Mouse (Mus musculus) forebrain, embryonic 13.5 days (tissue): Measurements from ENCODE around the gene A230072I06Rik. TPM values are rescaled to one million over a fixed set of nuclear protein-coding genes. Genes with fewer than 3 reads are reported as not detected.
A peak's percentile ranks its signal among the peaks of the same experiment; 100 is the strongest.

Experiments
- ATAC-seq: fragments of 200-750 bp; cut with Nextera tagmentation; 2 replicates; pipeline ENCODE4 v1.8.0; 2017
- H3K27ac ChIP-seq: fragments of 300-500 bp; sonication (generic); 2 replicates; pipeline ENCODE4 v1.5.1; 2015; ENCODE audit warnings: inconsistent platforms, mild to moderate bottlenecking, moderate library complexity
- H3K27me3 ChIP-seq: fragments of 300-500 bp; sonication (generic); 2 replicates; pipeline ENCODE4 v1.6.1; 2015; ENCODE audit warnings: mild to moderate bottlenecking, inconsistent platforms
- H3K36me3 ChIP-seq: fragments of 300-500 bp; sonication (generic); 2 replicates; pipeline ENCODE4 v1.6.1; 2015; ENCODE audit warnings: mild to moderate bottlenecking, inconsistent platforms; ENCODE audit not compliant: poor library complexity, severe bottlenecking
- H3K4me1 ChIP-seq: fragments of 300-500 bp; sonication (generic); 2 replicates; pipeline ENCODE4 v1.6.1; 2015; ENCODE audit warnings: inconsistent platforms
- H3K4me2 ChIP-seq: fragments of 300-500 bp; sonication (generic); 2 replicates; pipeline ENCODE4 v1.6.1; 2015; ENCODE audit warnings: inconsistent platforms, mild to moderate bottlenecking, moderate library complexity
- H3K4me3 ChIP-seq: fragments of 300-500 bp; sonication (generic); 2 replicates; pipeline ENCODE4 v1.5.1; 2015; ENCODE audit warnings: mild to moderate bottlenecking, inconsistent platforms
- H3K9ac ChIP-seq: fragments of 300-500 bp; sonication (generic); 2 replicates; pipeline ENCODE4 v1.6.1; 2015; ENCODE audit warnings: mild to moderate bottlenecking, inconsistent platforms
- H3K9me3 ChIP-seq: fragments of 300-500 bp; sonication (generic); replicated peaks from 2 replicates; pipeline ENCODE4 v1.6.1; 2016; ENCODE audit warnings: inconsistent platforms
- WGBS: fragments of 180-500 bp; shearing (Covaris S2); methylation state at CpG from one replicate; pipeline ENCODE4 v1.1.7; 2015; 5-methylcytosine and 5-hydroxymethylcytosine counted together
- polyA plus RNA-seq: library from polyadenylated mRNA; unstranded; fragments of >200 nt; fragmentation: Nextera tagmentation; extraction: Ambion mirVana; gene quantifications from 2 replicates; pipeline ENCODE4 v1.2.1, GENCODE M21; 2015

A230072I06Rik gene
- polyA plus RNA-seq: 0.21 and 0.28 TPM in 2 replicates

DNA sequence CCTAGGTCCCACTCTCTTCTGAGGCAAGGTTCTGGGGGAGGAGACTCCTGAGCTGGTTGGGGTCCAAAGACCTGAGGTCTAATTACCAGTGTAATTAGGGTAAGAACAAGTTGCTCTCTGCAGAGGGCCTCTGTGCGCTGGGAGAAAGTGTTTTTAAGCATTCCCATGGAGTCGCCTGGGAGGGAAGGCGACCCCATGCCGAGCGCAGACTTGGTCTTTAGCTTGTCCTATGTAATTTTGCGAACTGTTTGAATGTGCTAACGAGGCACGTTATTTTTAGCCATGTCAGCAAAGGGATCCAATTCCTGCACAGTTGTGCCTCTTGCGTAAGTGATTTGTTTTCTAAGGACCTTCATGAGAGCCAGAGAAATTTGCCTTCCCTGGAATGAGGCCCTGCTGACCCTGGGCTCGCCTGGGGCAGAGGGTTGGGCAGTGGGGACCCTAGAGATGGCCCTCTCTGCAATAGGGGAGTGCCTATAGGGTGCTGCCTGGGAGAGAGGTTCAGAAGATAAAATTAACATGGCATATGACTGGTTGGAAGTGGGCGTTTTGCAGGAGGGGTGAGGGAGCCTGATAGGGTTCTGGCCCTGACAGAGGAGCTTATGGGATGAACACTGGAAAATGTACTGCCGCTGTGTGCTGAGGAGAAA, at the start of gene A230072I06Rik:
Gene A230072I06Rik, plus strand, starts transcription at position 157 of the 650 bp plus-strand sequence.
- WGBS: 17% methylated on average over 12 of the region's 12 CpGs
- H3K4me1 ChIP-seq: peaks cover 48% of the 10 kb centered on the region
- peaks cover 4% of the 10 kb centered on the region; the same call in 1 of the 2 replicates for H3K27me3 ChIP-seq
- no peak within 1 kb of the TSS for H3K4me2 ChIP-seq
- no peaks in the 10 kb centered on the region for H3K9me3 ChIP-seq
- peak within 1 kb of the TSS; percentile 31 for H3K27ac ChIP-seq
- peak; percentile 62 for ATAC-seq
- H3K4me3 ChIP-seq: no peak within 1 kb of the TSS
- no peaks in the 10 kb centered on the region for H3K36me3 ChIP-seq
- 0 out of 2 replicates have a peak within 1 kb of the TSS, but pooled peaks have one; percentile 19 for H3K9ac ChIP-seq

DNA sequence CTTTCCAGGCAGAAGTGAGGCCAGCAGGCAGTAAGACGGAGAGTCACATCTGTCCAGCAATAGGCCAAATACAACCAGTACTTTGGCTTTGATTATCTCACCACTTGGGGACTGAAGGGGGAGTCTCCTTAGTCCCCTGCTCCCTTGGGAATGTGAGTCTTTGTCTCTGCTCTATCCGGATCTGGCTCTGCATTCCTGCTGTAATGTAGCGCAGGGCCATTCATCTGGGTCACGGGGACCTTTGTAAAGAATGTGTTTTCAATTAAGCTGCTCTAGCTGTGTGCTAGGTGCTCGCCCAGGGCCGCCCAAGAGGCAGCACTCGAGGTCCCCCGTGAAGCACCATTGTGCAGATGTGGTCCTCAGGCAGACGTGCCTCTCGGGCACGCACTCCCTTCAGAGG, 44.6 kb upstream of the A230072I06Rik start:
- no peaks in the 10 kb centered on the region for H3K9me3 ChIP-seq
- no peak overlapping the region for H3K4me2 ChIP-seq
- no peak overlapping the region for H3K4me3 ChIP-seq
- H3K9ac ChIP-seq: no peak overlapping the region
- H3K27ac ChIP-seq: no peak overlapping the region
- 11% methylated on average over 11 of the region's 11 CpGs for WGBS
- peak; percentile 48; the same call in 1 of the 2 replicates for ATAC-seq
- H3K27me3 ChIP-seq: peaks cover 15% of the 10 kb centered on the region
- peaks cover 16% of the 10 kb centered on the region for H3K4me1 ChIP-seq
- no peaks in the 10 kb centered on the region for H3K36me3 ChIP-seq

DNA sequence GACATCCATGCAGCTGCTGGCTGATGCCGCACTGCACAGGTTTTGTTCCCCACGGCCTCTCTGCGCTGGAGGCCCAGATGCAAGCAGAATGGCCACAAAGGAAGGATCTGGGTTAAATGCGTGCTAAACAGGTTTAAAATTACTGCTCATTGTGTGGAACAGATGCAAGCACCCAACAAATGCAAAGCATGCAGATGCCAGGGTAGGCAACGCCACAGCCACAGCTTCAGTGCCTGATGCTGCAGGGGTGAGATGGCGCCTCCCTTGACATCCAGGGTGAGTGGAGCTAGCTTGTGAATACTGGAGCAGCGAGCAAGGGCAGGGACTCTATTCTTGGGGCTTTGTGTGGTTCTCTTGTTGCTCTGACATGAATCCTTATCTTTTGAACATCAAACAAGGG, 39.8 kb upstream of the A230072I06Rik start:
- H3K9ac ChIP-seq: no peak overlapping the region
- no peaks in the 10 kb centered on the region for H3K9me3 ChIP-seq
- no peak overlapping the region for H3K4me2 ChIP-seq
- no peak overlapping the region for H3K4me3 ChIP-seq
- H3K4me1 ChIP-seq: peaks cover 28% of the 10 kb centered on the region
- H3K36me3 ChIP-seq: no peaks in the 10 kb centered on the region
- peaks cover 6% of the 10 kb centered on the region; the same call in 1 of the 2 replicates for H3K27me3 ChIP-seq
- 49% methylated on average over 7 of the region's 7 CpGs for WGBS
- no peak overlapping the region for H3K27ac ChIP-seq
- ATAC-seq: peak; percentile 30; the same call in 1 of the 2 replicates

DNA sequence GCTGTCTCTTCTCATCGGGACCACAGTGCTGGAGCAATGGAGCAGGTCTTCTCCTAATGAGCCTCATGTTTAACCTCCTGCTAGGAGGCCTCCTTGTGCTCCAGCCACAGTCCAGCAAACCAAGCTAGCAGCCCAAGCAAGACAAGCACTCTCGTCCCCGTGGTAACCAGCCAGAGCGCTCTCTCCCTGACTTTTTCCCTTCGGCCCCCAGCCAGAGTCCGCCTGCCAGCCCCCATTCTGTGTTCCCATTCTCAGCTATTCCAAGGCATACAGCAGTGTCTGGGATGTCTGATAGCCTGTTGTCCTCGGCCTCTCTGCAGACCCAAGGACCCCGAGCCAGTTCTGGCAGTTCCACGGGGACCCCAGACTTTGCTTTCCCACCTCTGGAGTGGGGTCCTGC, 38.5 kb upstream of the A230072I06Rik start:
- Histone ChIP-seq H3K4me1 (peaks cover 22% of the 10 kb centered on the region), H3K36me3 (no peaks in the 10 kb centered on the region), H3K9ac (no peak overlapping the region), H3K4me3 (no peak overlapping the region), H3K4me2 (no peak overlapping the region), H3K27me3 (no peaks in the 10 kb centered on the region; the same call in 1 of the 2 replicates), H3K9me3 (no peaks in the 10 kb centered on the region), H3K27ac (no peak overlapping the region)
- ATAC-seq: no peak
- WGBS: 52% methylated on average over 9 of the region's 9 CpGs

DNA sequence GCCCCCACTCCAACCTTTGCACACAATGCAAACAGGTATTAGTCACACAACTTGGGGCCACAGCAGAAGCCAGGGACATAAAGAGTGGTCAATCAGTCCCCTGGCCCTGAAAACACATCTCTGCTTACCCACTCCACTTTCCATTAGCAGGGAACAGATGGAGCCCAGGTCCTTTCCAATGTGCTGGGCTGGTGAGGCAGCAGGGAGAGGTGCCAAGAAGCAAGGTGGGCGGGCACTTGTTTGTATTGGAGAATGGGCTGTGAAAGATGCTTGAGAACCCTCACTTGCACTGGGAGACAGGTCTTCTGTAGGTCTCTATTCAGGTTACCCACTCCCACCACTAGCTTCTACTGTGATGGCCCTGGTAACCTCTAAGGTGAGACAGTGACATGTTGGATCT, 34.9 kb upstream of the A230072I06Rik start:
- Histone ChIP-seq H3K27me3 (0 out of 2 replicates have a peak, but pooled peaks cover 2% of the 10 kb centered on the region), H3K9ac (no peak overlapping the region), H3K4me2 (no peak overlapping the region), H3K4me3 (no peak overlapping the region), H3K27ac (no peak overlapping the region), H3K4me1 (peaks cover 18% of the 10 kb centered on the region), H3K9me3 (no peaks in the 10 kb centered on the region), H3K36me3 (no peaks in the 10 kb centered on the region)
- WGBS: 53% methylated on average over 1 of the region's 1 CpGs
- ATAC-seq: no peak

DNA sequence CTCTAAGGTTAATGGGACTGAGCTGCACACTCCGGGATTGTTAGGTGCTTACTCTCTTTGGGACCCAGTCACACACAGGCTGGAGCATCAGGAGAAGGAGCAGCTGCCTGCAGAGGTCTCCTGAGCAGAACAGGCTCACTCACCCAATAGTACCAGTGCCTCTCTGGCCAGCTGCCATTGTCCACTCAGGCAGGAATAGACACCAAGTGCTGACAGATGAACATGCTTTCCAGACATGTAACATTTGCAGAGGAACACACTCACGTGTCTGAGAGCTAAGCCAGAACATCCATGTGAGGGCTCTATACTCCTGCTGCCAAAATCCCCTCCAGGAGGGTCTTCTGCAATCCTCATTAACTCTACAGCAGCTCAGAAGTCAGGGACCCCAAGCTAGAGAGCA, 18.7 kb upstream of the A230072I06Rik start:
- Histone ChIP-seq H3K9ac (no peak overlapping the region), H3K36me3 (no peaks in the 10 kb centered on the region), H3K4me1 (peaks cover 12% of the 10 kb centered on the region), H3K27me3 (peaks cover 7% of the 10 kb centered on the region; the same call in 1 of the 2 replicates), H3K4me3 (no peak overlapping the region), H3K27ac (no peak overlapping the region), H3K4me2 (no peak overlapping the region), H3K9me3 (no peaks in the 10 kb centered on the region)
- 83% methylated on average over 2 of the region's 2 CpGs for WGBS
- ATAC-seq: no peak

DNA sequence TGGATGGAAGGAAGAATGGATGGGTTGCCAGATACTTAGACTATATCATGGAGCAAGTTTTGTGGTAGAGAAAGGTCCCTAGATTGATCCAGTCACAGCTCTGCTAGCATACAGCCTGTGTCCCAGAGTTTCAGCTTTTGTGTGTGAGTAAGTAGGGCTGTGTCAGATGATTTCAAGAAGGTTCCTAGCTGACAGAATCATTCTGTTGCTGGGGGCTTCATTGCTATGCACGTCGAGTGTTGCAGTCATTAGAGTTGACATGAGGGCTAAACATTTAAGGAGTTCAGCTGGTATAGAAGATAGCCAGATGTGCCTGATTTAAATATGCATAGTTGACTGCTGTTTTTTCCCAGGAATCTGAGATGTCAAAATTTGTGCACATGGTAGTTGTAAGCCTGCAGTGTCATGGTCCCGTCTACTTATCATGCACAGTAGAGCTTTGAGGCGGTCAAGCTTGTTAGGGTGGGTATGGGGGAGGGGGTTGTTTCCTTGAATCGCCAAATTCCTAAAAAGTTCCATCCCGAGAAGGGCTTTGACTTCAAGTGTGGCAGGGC, 18.1 kb upstream of the A230072I06Rik start:
- ATAC-seq: 0 out of 2 replicates have a peak, but pooled peaks have one; percentile 45
- no peaks in the 10 kb centered on the region for H3K36me3 ChIP-seq
- peaks cover 12% of the 10 kb centered on the region for H3K4me1 ChIP-seq
- no peaks in the 10 kb centered on the region for H3K9me3 ChIP-seq
- H3K4me3 ChIP-seq: no peak overlapping the region
- H3K9ac ChIP-seq: no peak overlapping the region
- H3K4me2 ChIP-seq: no peak overlapping the region
- 74% methylated on average over 6 of the region's 6 CpGs for WGBS
- H3K27ac ChIP-seq: no peak overlapping the region
- H3K27me3 ChIP-seq: peaks cover 7% of the 10 kb centered on the region; the same call in 1 of the 2 replicates

DNA sequence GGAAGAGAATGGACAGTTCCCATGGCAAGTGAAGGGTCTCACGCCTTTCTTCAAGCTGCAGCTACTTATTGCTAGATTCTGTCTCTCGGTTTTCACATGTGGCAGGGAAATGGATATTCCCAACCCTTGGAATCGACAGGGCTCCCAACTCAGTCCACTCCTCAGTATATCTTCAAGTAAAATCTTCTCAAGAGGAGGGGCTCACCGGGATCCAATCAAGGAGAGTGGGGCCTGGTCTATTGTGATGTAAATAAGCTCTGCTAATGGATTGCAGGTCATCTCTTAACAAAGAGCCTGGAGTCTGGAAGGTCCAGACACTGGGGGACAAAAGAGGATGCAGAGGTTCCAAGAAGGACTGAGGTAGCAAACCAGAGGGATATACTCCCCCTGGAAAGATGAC, 17.1 kb upstream of the A230072I06Rik start:
- Histone ChIP-seq H3K9me3 (no peaks in the 10 kb centered on the region), H3K4me2 (no peak overlapping the region), H3K27me3 (peaks cover 11% of the 10 kb centered on the region), H3K4me3 (no peak overlapping the region), H3K4me1 (peaks cover 12% of the 10 kb centered on the region), H3K9ac (no peak overlapping the region), H3K27ac (no peak overlapping the region), H3K36me3 (no peaks in the 10 kb centered on the region)
- 42% methylated on average over 4 of the region's 4 CpGs for WGBS
- no peak for ATAC-seq

DNA sequence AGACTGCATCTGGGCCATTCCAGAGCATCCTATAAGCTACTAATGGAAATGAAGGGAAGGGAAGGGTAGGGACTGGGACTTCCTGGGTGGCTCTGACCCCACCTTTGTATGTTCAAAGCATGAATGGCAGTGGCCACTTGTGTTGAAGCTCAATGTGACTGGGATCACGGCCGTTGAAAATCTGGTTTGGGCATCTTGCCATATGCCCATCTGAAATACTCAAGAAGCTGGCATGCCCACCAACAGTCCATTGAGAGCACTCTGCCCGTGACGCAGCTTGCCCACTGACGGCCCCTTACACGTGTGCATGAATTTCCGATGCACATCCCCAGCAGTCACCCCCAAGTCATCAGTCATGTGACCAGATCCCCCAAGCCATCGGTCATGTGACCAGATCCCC, 13.6 kb upstream of the A230072I06Rik start:
- Histone ChIP-seq H3K27ac (no peak overlapping the region), H3K4me3 (no peak overlapping the region), H3K4me2 (no peak overlapping the region), H3K4me1 (peaks cover 18% of the 10 kb centered on the region), H3K27me3 (peaks cover 13% of the 10 kb centered on the region; the same call in 1 of the 2 replicates), H3K9me3 (no peaks in the 10 kb centered on the region), H3K9ac (no peak overlapping the region), H3K36me3 (no peaks in the 10 kb centered on the region)
- no peak for ATAC-seq
- WGBS: 92% methylated on average over 8 of the region's 8 CpGs

DNA sequence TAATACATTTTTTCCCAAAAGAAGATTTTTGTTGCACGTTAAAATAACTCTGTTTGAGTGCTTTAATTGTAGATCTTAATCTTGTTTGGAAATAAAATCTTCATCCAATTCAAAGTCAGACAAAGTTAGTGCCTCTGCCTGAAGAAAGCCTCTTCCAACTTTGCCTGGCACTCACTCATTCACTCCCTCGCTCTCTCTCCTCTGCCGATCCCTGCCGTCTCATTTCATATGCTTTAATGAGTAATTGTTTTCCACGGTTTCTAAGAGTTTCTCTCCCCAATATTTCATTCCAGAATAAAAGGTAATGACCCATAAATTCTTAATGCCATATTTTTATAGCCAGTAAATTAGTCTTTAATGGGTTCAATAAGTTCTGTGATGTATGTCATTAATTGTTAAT, 10.8 kb upstream of the A230072I06Rik start:
- Histone ChIP-seq H3K9me3 (no peaks in the 10 kb centered on the region), H3K4me2 (no peak overlapping the region), H3K4me1 (peaks cover 6% of the 10 kb centered on the region), H3K27me3 (peaks cover 9% of the 10 kb centered on the region; the same call in 1 of the 2 replicates), H3K4me3 (no peak overlapping the region), H3K9ac (no peak overlapping the region), H3K36me3 (no peaks in the 10 kb centered on the region), H3K27ac (no peak overlapping the region)
- ATAC-seq: no peak
- 28% methylated on average over 5 of the region's 5 CpGs for WGBS

DNA sequence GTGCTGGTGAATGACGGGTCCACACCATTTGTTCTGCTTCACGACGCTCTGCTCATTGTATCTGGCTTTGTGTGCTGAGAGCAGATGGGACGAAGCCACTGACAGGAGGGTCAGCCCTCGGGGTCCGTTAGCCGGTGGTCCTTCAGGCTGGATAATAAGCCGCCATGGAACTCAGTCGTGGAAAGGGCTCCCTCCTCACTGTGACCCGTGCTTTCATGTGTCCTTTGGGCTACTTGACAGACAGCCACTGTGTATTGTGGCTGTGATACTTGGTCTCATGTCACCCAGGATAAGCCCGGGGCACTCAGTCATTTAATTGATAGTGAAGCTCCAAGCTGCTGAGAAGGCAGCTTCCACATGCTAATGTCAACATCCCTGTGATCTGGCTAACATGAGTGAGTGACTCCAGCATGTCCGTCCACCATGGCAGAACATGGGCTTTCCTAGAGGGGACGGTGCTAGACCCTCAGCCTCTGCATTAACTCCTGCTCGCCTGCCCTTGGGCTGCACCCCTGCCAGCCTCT, 10.3 kb upstream of the A230072I06Rik start:
- 26% methylated on average over 14 of the region's 14 CpGs for WGBS
- Histone ChIP-seq H3K27ac (no peak overlapping the region), H3K4me2 (no peak overlapping the region), H3K27me3 (peaks cover 8% of the 10 kb centered on the region; the same call in 1 of the 2 replicates), H3K36me3 (no peaks in the 10 kb centered on the region), H3K4me3 (no peak overlapping the region), H3K9ac (no peak overlapping the region), H3K9me3 (no peaks in the 10 kb centered on the region), H3K4me1 (peaks cover 6% of the 10 kb centered on the region)
- peak; percentile 10; the same call in 1 of the 2 replicates for ATAC-seq

DNA sequence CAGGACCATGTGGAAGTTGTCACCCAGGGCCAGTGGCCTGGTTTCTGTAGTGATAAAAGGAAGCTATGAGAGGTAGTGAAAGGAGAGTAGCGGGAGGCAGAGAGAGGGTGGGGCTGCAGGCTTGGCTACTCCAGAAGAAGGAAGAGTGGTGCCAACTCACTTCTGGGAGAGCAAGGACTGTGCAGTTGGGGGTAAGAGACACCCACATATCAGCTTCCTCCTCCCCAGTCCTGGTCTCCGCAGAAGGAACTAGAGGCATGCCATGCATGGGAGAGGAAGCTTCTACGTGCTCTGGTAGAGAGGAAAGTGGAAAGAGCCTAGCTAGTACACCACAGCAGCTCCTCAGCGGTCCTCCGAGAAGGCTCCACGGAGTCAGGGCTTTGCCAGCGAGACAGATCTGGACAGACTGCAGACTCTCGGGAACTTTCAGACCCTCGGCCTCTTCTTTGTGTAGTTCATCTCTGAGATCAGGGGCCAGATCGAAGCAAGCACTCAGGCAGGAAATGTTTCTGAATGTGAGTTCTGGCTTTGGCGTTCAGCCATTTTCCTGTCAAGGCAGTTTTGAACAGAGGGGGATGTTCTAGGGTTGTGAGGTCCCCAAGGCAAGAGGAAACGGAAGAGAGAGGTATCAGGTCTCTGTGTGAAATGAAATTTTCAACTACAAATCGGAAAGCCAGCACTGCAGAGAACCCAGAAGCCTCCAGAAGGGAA, 1.0 kb downstream of the A230072I06Rik start:
- peaks cover 53% of the 10 kb centered on the region for H3K4me1 ChIP-seq
- H3K9me3 ChIP-seq: no peaks in the 10 kb centered on the region
- H3K4me3 ChIP-seq: no peak overlapping the region
- H3K27me3 ChIP-seq: peaks cover 4% of the 10 kb centered on the region; the same call in 1 of the 2 replicates
- 72% methylated on average over 13 of the region's 13 CpGs for whole genome bisulfite sequencing
- H3K9ac ChIP-seq: no peak overlapping the region
- ATAC-seq: no peak
- H3K27ac ChIP-seq: 0 out of 2 replicates have a peak overlapping the region, but pooled peaks have one; percentile 31
- H3K4me2 ChIP-seq: no peak overlapping the region
- H3K36me3 ChIP-seq: no peaks in the 10 kb centered on the region
